Mouse (Mus musculus) midbrain, embryonic 16.5 days (tissue): ENCODE results near the gene Prss43. TPM values are rescaled to one million over a fixed set of nuclear protein-coding genes. Genes with fewer than 3 reads are reported as not detected.

Experiments used
- ATAC-seq: fragments of 200-750 bp; cut with Nextera tagmentation; 2 replicates; pipeline ENCODE4 v1.8.0; 2017; ENCODE audit warnings: moderate TSS enrichment
- H3K27ac ChIP-seq: fragments of 300-500 bp; sonication (generic); 2 replicates; pipeline ENCODE4 v1.5.1; 2014; ENCODE audit warnings: mild to moderate bottlenecking, low read length, mixed read lengths
- H3K27me3 ChIP-seq: fragments of 300-500 bp; sonication (generic); 2 replicates; pipeline ENCODE4 v1.6.1; 2014; ENCODE audit warnings: low read depth, low read length, mixed read lengths; ENCODE audit not compliant: control insufficient read depth, insufficient read depth
- H3K36me3 ChIP-seq: fragments of 300-500 bp; sonication (generic); 2 replicates; pipeline ENCODE4 v1.6.1; 2014; ENCODE audit warnings: mild to moderate bottlenecking, low read length, moderate library complexity, mixed read lengths; ENCODE audit not compliant: control insufficient read depth, insufficient read depth
- H3K4me1 ChIP-seq: fragments of 300-500 bp; sonication (generic); 2 replicates; pipeline ENCODE4 v1.6.1; 2014; ENCODE audit warnings: mild to moderate bottlenecking, low read length, mixed read lengths; ENCODE audit not compliant: control insufficient read depth, insufficient read depth
- H3K4me2 ChIP-seq: fragments of 300-500 bp; sonication (generic); 2 replicates; pipeline ENCODE4 v1.6.1; 2014; ENCODE audit warnings: mild to moderate bottlenecking, low read length, mixed read lengths
- H3K4me3 ChIP-seq: fragments of 300-500 bp; sonication (generic); 2 replicates; pipeline ENCODE4 v1.5.1; 2014; ENCODE audit warnings: low read depth, mild to moderate bottlenecking, low read length, moderate library complexity, mixed read lengths
- H3K9ac ChIP-seq: fragments of 300-500 bp; sonication (generic); 2 replicates; pipeline ENCODE4 v1.6.1; 2014; ENCODE audit warnings: low read depth, low read length, mixed read lengths
- H3K9me3 ChIP-seq: fragments of 300-500 bp; sonication (generic); replicated peaks from 2 replicates; pipeline ENCODE4 v1.6.1; 2014; ENCODE audit warnings: mild to moderate bottlenecking, low read length, mixed read lengths; ENCODE audit not compliant: control insufficient read depth, poor library complexity, severe bottlenecking
- WGBS: fragments of 180-500 bp; shearing (Covaris S2); extraction: QIAGEN DNeasy Blood & Tissue Kit; methylation state at CpG from one replicate; pipeline ENCODE4 v1.1.7; 2014; 5-methylcytosine and 5-hydroxymethylcytosine counted together
- polyA plus RNA-seq: library from polyadenylated mRNA; unstranded; fragments of >200 nt; fragmentation: Nextera tagmentation; extraction: Ambion mirVana; gene quantifications from 2 replicates; pipeline ENCODE4 v1.2.1, GENCODE M21; 2015

Gene Prss43
- polyA plus RNA-seq, 1 experiment from 2014 or later = not detected

GRCm38 (mm10) chr9:110875288-110875695 is 48.8 kb downstream of the Prss43 start:
- H3K4me3 ChIP-seq = no peak overlapping the region
- no peak for ATAC-seq
- 0 out of 2 replicates have a peak overlapping the region, but pooled peaks have one; percentile 18 for H3K9ac ChIP-seq
- no peaks in the 10 kb centered on the region for H3K36me3 ChIP-seq
- peak overlapping the region; percentile 8; the same call in 1 of the 2 replicates for H3K27ac ChIP-seq
- H3K4me2 ChIP-seq = no peak overlapping the region
- peaks cover 26% of the 10 kb centered on the region for H3K4me1 ChIP-seq
- peaks cover 14% of the 10 kb centered on the region for H3K27me3 ChIP-seq
- no peaks in the 10 kb centered on the region for H3K9me3 ChIP-seq
- 16% methylated on average over 6 of the region's 6 CpGs for WGBS

- H3K4me2 ChIP-seq = no peak overlapping the region
- H3K9ac ChIP-seq = no peak overlapping the region
- 92% methylated on average over 1 of the region's 1 CpGs for WGBS
- no peaks in the 10 kb centered on the region for H3K9me3 ChIP-seq
- no peaks in the 10 kb centered on the region for H3K36me3 ChIP-seq
- H3K27me3 ChIP-seq = peaks cover 34% of the 10 kb centered on the region
- no peak for ATAC-seq
- H3K4me3 ChIP-seq = no peak overlapping the region
- H3K27ac ChIP-seq = no peak overlapping the region
- peaks cover 30% of the 10 kb centered on the region for H3K4me1 ChIP-seq
These were observed 50.9 kb downstream of the Prss43 start for GRCm38 (mm10) chr9:110877353-110877752.

GRCm38 (mm10) chr9:110877888-110878287 is 51.4 kb downstream of the Prss43 start:
- Histone ChIP-seq H3K36me3 (no peaks in the 10 kb centered on the region), H3K27ac (no peak overlapping the region), H3K4me1 (peaks cover 30% of the 10 kb centered on the region), H3K4me2 (no peak overlapping the region), H3K27me3 (peaks cover 33% of the 10 kb centered on the region), H3K9ac (no peak overlapping the region), H3K4me3 (no peak overlapping the region), H3K9me3 (no peaks in the 10 kb centered on the region)
- 90% methylated on average over 5 of the region's 5 CpGs for WGBS
- ATAC-seq = no peak

GRCm38 (mm10) chr9:110879191-110879920 is 52.9 kb downstream of the Prss43 start, which contains the start of gene Als2cl:
Gene Als2cl, plus strand, starts transcription at chr9:110879870.
- no peaks in the 10 kb centered on the region for H3K36me3 ChIP-seq
- peaks cover 21% of the 10 kb centered on the region for H3K4me1 ChIP-seq
- 12% methylated on average over 12 of the region's 12 CpGs for WGBS
- H3K9me3 ChIP-seq = no peaks in the 10 kb centered on the region
- peaks cover 31% of the 10 kb centered on the region for H3K27me3 ChIP-seq
- ATAC-seq = 0 out of 2 replicates have a peak, but pooled peaks have one; percentile 16
- peak within 1 kb of the TSS; percentile 55 for H3K4me3 ChIP-seq
- H3K9ac ChIP-seq = peak within 1 kb of the TSS; percentile 67
- H3K27ac ChIP-seq = no peak within 1 kb of the TSS
- H3K4me2 ChIP-seq = peak within 1 kb of the TSS; percentile 88

GRCm38 (mm10) chr9:110879998-110880561 is 53.6 kb downstream of the Prss43 start, which contains the start of gene Tmie:
Gene Tmie, minus strand, starts transcription at chr9:110880113.
- WGBS = under 1% methylated on average over 48 of the region's 57 CpGs
- Histone ChIP-seq H3K36me3 (no peaks in the 10 kb centered on the region), H3K4me1 (peaks cover 14% of the 10 kb centered on the region), H3K9me3 (no peaks in the 10 kb centered on the region), H3K4me3 (peak within 1 kb of the TSS; percentile 55), H3K9ac (peak within 1 kb of the TSS; percentile 67), H3K27me3 (peaks cover 31% of the 10 kb centered on the region), H3K4me2 (peak within 1 kb of the TSS; percentile 88), H3K27ac (no peak within 1 kb of the TSS)
- peak; percentile 50 for ATAC-seq

- no peak for ATAC-seq
- peaks cover 8% of the 10 kb centered on the region for H3K4me1 ChIP-seq
- H3K4me3 ChIP-seq = peak overlapping the region; percentile 55
- peak overlapping the region; percentile 88 for H3K4me2 ChIP-seq
- H3K27ac ChIP-seq = no peak overlapping the region
- WGBS = 69% methylated on average over 4 of the region's 4 CpGs
- H3K9me3 ChIP-seq = no peaks in the 10 kb centered on the region
- H3K36me3 ChIP-seq = no peaks in the 10 kb centered on the region
- peaks cover 31% of the 10 kb centered on the region for H3K27me3 ChIP-seq
- H3K9ac ChIP-seq = no peak overlapping the region
These were observed 54.3 kb downstream of the Prss43 start for GRCm38 (mm10) chr9:110880772-110881171.

Other genes with a start within 250 kb of the Prss43 start
- 25.5 and 27.1 TPM in 2 replicates for gene Nradd, start 202.2 kb upstream of the Prss43 start, polyA plus RNA-seq
- 5.2 and 6.1 TPM in 2 replicates for gene Nbeal2, start 172.5 kb upstream of the Prss43 start, polyA plus RNA-seq
- gene Ccdc12, start 170.2 kb upstream of the Prss43 start, polyA plus RNA-seq = 93.3 and 103 TPM in 2 replicates
- gene Myl3, start 84.8 kb upstream of the Prss43 start, polyA plus RNA-seq = 0.39 and 0.48 TPM in 2 replicates
- 6.1 and 8.0 TPM in 2 replicates for gene Pth1r, start 79.5 kb upstream of the Prss43 start, polyA plus RNA-seq
- gene Prss42, start 28.5 kb upstream of the Prss43 start, polyA plus RNA-seq = not detected in 2 replicates
- not detected in 2 replicates for gene Prss44, start 12.7 kb upstream of the Prss43 start, polyA plus RNA-seq
- gene Prss45, start 7.9 kb downstream of the Prss43 start, polyA plus RNA-seq = 0.20 TPM in 1 of 2 replicates, not detected in the other
- gene Prss46, start 17.8 kb downstream of the Prss43 start, polyA plus RNA-seq = not detected in 2 replicates
- 0.29 and 0.47 TPM in 2 replicates for gene Prss50, start 31.3 kb downstream of the Prss43 start, polyA plus RNA-seq
- gene Als2cl, start 53.2 kb downstream of the Prss43 start, polyA plus RNA-seq = 2.5 and 2.7 TPM in 2 replicates
- 4.0 and 5.7 TPM in 2 replicates for gene Tmie, start 53.4 kb downstream of the Prss43 start, polyA plus RNA-seq
- not detected in 2 replicates for gene Fam240a, start 90.2 kb downstream of the Prss43 start, polyA plus RNA-seq
- not detected in 2 replicates for gene Tdgf1, start 119.5 kb downstream of the Prss43 start, polyA plus RNA-seq
- gene Lrrc2, start 124.9 kb downstream of the Prss43 start, polyA plus RNA-seq = 0.29 and 1.2 TPM in 2 replicates
- 0.20 TPM in 1 of 2 replicates, not detected in the other for gene Rtp3, start 163.9 kb downstream of the Prss43 start, polyA plus RNA-seq
- 0.45 and 2.4 TPM in 2 replicates for gene Ltf, start 192.6 kb downstream of the Prss43 start, polyA plus RNA-seq
- gene Ccrl2, start 230.8 kb downstream of the Prss43 start, polyA plus RNA-seq = 1.2 and 1.4 TPM in 2 replicates